Mouse (Mus musculus) left cerebral cortex, postnatal 10 days (tissue): ENCODE results near the gene Fcor. TPM values are rescaled to one million over a fixed set of nuclear protein-coding genes. Genes with fewer than 3 reads are reported as not detected.

Source experiments
- DNase-seq, 2 experiments: peaks; one replicate each; pipeline ENCODE4 v3.0.0; 2021 to 2022; ENCODE audit warnings: low spot score in 2 of 2, mixed read lengths in 1 of 2; ENCODE audit errors: extremely low spot score in 1 of 2
- intact Hi-C: fragments of 180-260 bp; cut with DNase I; formaldehyde crosslinking; loops from one replicate; pipeline ENCODE4 v1.15.1; 2025
- total RNA-seq, 2 experiments: library from RNA; stranded (reverse); gene quantifications; 2 replicates each; pipeline ENCODE4 v1.2.3; 2021

Fcor gene
- total RNA-seq, 2 experiments from 2014 or later = 18.6 to 25.9 TPM

DNA sequence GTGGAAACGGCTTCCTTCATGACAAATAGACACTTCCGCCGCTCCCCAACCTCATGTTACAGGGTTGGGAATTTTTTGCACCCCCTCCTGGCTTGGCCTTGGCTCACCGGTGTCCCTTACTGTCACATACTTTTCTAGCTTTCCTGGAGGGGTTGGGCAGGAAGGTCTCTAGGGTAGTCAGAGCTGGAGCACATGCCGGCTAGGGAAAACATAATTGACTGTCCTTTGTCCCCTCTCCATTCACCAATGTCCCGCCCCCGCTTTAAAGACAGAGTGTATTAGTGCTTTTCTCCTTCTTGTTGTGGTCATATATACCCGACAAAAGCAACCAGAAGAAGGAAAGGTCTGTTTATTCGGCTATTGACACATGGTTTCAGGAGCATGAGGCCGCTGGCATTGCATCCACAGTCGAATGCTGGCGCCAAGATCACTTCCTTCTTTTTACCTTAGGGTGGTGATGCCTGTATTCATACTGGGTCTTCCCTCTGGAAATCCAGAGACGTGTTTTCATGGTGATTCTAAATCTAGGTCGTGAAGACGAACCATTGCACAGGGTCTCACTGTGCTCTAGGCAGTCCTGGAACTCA is 4.9 kb upstream of the Fcor start:
- intact Hi-C loops = no loop called here
- no peak for DNase-seq

DNA sequence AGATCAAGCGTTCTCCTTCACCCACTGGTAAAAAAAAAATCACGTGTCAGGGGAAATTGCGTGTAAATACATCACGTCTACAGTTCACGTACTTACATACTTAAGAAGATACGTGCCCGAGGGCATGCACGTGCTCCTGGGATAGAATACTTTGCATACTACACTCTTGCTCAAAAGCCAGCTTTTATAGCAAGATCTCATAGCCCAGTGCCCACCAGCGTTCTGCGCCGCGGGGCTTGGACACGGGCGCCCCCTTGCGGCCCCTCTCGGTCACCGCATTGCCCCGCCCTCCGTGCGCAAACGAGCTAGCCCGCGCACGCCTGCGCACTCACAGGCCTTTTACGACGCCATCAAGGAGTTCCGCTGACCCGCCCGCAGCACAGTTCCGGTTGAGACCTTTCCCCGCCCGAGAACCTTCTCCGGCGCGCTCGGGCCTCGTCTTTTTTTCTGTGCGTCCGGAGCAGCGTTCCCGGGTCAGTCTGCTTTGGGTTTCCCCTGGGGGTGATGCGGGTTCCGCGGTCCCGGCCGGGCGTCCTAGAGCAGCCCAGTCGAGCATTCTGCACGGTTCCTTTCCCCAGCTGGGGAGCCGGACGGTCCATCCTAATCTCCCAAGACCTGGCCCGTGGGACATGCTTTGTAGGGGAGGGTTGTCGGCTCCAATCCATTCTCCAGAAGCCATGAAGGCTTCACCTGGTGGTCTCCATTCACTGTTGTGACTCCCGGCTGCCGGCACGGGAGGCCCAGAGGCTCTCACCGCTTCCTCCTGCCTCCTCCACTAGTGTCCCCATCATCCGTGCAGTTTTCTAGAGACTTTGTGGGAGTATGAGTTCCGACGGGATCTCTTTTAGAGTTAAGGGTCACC is 4.2 kb upstream of the Fcor start, which contains the start of gene Trappc5:
Gene Trappc5 (plus strand): TSS at position 169 of the 862 bp plus-strand sequence.
- intact Hi-C loops = no loop called here
- DNase-seq = peak; percentile 88 to 95

DNA sequence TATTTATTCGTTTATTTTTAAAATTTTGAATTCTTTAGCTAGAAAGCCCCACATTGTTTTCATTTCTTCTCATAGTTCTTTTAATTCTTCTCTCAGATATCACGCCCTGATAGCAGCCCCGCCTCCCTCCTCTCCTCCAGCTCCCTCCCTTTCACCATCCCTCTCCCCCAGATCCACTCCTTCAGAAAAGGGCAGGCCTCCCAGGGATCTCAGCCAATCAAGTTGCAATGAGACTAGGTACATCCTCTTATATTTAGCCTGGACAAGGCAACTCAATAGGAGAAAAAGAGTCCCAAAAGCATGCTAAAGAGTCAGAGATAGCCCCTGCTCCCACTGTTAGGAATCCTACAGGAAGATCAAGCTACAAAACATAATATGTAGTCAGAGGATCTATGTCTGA is 2.5 kb upstream of the Fcor start:
- intact Hi-C loops = loop anchor here (5.0 kb wide), 2 partner anchors 47 to 117 kb away; partner anchors contain the start of gene Pcp2
- no peak for DNase-seq

DNA sequence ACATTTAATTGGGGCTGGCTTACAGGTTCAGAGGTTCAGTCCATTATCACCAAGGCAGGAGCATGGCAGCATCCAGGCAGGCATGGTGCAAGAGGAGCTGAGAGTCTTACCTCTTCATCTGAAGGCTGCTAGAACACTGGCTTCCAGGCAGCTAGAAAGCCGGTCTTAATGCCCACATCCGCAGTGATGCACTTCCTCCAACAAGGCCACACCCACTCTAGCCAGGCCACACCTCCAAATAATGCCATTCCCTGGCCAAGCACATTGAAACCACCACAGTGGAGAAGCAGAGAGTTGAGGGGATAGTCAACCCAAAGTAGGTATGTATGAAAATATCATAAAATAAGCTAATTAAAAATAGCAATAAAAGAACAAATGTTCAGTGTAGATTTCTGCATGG is 1.8 kb downstream of the Fcor start:
- intact Hi-C loops = loop anchor here (5.0 kb wide), 2 partner anchors 43 to 113 kb away; partner anchors contain the start of gene Pcp2
- no peak for DNase-seq

DNA sequence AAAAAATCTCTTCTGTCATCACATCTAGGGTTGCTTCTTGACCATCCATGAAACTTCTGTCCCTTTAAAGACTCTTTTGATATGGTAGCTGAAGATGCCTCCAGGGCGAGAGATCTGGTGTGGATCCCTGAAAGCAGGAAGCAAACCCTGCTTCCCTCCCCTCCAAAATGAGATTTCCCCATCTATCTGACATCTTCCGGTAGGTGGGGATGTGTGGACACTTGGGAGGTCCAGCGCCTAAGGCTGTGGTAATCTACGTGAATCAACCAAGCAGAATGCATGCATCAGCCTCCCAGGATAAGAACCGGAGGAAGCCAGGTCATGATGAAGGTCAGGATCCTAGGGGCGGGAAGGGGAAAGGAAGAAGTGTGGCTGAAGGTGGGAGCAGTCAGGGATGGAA is 6.7 kb downstream of the Fcor start, which contains the start of gene Mcemp1:
Gene Mcemp1 (plus strand): TSS at position 248 of the 400 bp plus-strand sequence.
- DNase-seq = no peak
- intact Hi-C loops = no loop called here

DNA sequence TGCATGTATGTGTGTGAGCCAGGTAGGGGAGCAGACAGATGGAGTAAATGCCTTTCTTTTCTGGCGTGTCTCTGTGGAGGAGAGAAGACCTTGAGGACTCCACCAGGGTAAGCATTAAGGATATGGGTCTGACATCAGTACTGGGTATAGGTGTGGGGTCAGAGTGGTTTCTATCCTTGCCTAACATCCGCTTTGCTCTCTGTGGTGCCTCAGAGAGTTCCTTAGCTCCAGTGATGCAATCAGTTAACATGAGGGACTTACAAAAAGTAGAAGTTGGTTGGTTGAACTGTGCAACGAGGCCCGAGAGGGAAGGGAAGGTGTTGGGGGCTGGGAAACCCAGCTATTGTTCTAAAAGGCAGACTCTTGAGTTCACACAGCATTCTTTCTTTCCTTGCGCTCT is 7.8 kb downstream of the Fcor start:
- intact Hi-C loops = no loop called here
- no peak for DNase-seq

DNA sequence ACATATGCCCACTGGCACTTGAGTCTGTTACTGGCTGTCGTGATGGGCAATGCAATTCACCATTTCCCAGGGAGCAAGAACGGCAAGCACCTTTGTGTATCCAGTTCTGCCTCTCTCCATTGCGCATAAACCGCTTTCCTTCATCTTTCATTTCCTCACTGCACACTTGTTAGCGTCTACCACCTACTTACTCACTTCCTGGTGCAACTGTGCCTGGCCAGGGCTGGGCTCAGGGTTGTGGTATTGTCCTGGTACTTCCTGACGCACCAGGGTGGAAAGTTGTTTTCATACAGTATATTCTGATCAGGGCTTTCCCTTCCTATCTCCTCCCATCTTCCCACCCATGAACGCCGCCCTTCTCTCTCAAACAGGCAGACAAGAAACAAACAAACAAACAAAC is 11.3 kb downstream of the Fcor start:
- no peak for DNase-seq
- intact Hi-C loops = no loop called here

DNA sequence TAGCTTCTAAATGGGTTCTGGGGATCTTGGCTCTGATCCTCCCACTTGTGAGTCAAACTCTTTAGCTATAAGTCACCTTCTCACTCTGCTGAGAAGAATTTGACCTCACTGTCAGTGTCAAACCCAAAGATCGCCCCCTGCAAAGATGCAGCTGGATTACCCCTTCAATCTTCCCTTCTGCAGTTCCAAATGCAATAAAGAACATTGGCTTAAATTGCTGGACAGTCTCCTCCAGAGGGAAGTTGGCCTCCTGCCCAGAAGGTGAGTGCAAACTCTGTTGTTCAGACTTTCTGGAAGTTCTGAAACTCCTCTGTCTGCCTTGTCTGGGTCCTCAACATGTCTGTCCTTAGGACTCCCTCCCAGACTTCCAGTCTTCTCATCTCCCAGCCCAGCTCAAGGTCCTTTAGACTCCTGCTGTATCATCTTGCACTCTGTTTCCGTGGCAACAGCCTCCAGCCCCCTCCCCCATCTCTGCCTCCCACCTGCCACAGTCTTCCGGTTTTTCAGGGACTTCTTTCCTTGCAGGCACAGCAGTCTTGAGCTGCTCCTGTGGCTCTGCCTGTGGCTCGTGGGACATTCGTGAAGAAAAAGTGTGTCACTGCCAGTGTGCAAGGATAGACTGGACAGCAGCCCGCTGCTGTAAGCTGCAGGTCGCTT is 15.3 kb downstream of the Fcor start:
- DNase-seq = peak in 1 of 2 experiments; percentile 53

DNA sequence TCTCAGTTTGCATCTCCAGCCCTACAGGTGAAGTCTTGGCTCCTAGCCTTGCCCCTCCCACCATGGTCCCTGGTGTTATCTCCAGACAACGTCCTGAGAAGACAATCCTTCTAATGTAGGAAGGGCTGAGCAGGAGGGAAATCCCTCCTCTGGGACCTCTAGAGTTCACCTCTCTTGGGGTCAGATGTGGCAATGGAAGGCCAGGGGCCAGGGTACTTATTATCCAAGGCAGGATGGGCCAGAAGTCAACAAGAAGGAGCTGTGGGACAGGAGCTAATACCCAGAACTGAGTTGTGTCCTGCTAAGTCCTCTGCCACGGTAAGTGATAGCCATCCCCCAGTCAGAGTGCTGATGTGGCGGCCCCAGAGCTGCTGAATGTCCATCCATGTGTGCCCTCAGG is 16.6 kb downstream of the Fcor start, which contains the start of gene Retn:
Gene Retn (plus strand): TSS at position 245 of the 400 bp plus-strand sequence.
- no peak for DNase-seq
- intact Hi-C loops = no loop called here

More for the DNA sequence above, 15.3 kb downstream of the Fcor start:
- intact Hi-C loops = no loop called here

DNA sequence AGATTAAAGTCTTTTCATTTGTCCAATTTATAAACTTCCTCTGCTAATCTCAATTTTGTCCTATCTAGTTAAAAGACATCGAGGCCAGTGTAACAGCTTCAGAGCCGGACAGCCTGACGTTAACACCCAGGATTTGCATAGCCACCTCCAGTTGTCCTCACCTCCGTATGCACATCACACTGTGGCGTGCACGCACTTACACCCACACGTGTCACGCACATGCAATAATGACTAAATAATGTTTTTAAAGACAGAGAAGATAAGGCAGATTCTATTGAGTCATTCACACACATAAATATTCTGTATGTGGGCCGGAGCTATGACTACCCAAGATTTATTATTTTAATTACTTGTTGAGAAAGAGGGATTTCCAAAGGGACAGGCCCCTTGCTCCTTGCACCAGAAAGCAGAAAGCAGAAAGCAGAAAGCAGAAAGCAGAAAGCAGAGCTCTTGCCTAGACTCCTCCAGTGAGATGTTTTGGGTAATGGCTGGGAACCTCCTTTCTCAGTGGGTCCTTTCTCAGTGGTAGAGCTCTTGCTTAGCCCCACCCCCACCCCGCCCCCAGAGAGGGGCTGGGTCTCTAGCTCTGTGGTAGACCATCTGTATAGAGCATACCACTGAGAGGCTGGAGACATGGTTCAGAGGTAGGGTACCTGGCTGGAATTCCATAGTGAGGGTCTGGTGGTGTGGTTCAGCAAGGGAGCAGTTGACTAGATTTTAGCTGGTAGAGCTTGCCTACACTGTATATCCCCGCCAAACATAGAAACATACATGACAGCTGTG is 17.2 kb downstream of the Fcor start:
- intact Hi-C loops = no loop called here
- DNase-seq = no peak

DNA sequence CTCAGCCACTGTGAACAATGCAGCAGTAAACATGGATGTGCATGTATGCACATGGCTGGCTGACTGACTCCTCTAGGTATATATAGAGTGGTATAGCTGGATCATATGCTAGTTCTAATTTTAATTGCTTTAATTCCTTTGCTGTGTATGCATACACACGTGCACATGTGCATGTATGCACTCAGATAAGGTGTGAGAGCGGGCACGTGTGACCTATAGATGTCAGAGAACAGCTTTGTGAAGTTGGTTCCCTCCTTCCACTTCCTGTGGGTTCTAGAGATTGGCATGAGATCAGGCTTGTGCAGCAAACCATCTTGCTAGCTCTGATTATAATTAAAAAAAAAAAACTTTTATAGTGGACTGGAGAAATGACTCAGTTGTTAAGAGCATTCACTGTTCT is 19.3 kb downstream of the Fcor start:
- intact Hi-C loops = no loop called here
- no peak for DNase-seq

DNA sequence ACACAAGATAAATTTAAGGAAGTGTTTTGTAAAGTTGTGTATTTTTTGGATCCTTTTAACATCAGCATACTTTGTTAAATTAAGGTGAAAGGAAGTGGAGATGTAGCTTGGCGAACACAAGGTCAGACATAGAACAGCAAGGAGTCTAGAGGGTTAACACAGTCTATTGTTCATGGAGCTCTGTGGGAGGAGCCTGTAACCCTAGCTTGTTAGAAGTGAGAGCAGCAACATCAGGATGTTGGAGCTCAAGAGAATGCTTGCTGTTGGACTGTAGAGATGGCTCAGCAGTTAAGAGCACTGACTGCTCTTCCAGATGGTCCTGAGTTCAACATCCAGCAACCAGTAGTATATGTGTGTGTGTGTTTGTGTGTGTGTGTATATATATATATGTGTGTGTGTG is 23.2 kb downstream of the Fcor start:
- no peak for DNase-seq
- intact Hi-C loops = no loop called here

DNA sequence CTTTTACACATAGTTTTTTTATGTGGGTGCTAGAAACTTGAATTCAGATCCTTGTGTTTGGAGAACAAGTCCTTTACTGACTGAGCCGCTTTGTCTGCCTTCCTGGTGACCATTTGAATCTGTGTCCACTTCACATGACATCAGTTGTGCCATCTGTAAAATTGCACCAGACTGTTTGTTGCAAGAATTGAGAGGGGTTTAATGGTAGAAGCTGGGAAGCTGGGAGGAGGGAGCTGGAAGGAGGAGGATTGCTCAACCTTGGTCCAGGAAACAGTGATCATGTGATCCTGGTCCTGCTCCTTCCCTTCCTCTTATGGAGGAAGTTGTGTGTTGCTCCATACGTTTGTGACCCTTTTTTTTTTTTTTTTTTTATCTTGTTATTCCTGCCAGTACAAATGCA is 23.9 kb downstream of the Fcor start:
- DNase-seq = no peak
- intact Hi-C loops = no loop called here

DNA sequence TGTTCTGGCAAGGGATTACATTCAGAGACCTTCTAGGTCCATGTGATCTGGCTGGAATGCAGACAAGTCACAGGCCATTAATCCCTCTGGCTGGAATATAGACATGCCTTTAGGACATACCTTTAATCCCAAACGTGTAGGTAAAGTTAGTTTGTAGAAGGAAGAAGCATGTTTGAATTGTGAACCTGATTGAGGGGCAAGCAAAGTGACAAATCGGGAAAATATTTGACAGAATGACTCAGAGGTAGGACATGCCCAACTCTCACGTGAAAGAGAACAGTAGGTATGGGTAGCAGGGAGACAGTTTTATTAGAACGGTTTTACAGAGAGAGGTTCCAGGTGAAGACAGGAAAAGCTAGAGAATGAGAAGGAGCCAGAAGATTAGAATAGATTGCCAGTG is 24.6 kb downstream of the Fcor start:
- intact Hi-C loops = no loop called here
- no peak for DNase-seq

DNA sequence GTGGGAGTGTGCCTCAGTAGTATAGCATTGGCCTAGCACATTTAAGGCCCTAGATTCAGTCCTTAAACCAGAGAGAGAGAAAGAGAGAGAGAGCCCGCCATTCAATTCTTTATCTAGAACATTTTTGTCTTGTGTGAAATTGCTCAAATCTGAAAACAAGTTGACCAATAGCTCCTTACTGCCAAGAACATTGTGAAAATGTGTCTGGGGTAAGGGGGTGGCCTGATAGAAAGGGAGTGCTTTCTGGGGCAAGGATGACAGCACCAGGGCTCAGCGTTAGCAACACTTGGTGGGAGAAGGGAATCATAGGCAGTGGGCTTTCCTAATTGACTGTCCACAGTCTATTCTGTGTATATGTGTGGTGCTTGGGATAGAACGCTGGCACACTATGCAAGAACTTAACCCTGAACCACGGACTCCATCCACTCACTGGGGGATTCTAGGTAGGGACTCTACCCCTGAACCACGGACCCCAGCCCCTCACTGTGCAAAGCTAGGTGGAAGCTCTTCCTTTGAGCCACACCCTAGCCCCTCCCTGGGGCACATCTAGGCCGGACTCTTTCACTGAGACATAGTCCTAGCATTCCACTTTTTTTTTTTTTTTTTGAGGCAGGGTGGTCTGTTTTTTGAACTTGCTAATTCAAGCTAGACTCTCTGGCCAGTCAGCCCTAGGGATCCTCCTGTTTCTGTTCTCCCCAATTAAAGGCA is 25.2 kb downstream of the Fcor start:
- intact Hi-C loops = no loop called here
- DNase-seq = no peak

DNA sequence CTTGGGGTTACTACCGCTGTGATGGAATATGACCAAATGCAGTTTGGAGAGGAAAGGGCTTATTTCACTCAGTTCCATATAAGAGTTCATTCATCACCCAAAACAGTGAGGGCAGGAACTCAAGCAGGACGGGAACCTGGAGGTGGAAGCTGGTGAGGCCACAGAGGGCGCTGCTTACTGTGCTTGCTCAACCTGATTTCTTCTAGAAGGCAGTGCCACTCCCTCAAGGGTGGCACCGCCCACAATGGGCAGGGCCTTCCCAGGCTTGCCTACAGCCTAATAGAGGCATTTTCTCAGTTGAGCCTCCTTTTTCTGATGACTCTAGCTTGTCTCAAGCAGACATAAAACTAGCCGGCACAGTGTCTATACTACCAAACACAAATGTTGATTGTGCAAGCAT is 26.4 kb downstream of the Fcor start:
- intact Hi-C loops = no loop called here
- DNase-seq = peak in 1 of 2 experiments; percentile 61

DNA sequence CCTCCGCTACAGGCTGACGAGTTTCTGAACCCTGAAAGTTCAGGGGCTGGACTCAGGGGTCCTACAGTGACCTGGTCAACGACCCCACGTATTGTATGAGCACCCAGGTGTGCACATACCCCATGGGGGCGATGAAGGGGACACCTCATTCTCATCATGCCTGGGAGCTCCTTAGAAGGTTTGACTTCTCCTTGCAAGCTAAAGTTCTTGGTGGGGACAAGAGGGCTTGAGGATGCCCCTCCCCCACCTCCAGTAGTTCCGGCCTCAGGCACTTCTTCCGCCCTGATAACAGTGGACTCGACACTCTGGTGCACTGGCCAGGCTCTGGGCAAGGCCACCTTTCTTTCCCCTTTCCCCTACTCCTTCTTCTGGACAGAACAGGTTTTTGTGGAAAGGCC is 40.7 kb downstream of the Fcor start:
- intact Hi-C loops = no loop called here
- DNase-seq = no peak
